Mouse (Mus musculus) MEL-GATA-1-ER (cell line): Measurements from ENCODE around the gene Tdrd7.
A peak's percentile ranks its signal among the peaks of the same experiment; 100 is the strongest.

Experiments
- DNase-seq: peaks from one replicate; pipeline ENCODE4 v3.0.0-alpha.2; 2012; ENCODE audit warnings: low read depth; ENCODE audit errors: extremely low read depth

Tdrd7 gene

DNA sequence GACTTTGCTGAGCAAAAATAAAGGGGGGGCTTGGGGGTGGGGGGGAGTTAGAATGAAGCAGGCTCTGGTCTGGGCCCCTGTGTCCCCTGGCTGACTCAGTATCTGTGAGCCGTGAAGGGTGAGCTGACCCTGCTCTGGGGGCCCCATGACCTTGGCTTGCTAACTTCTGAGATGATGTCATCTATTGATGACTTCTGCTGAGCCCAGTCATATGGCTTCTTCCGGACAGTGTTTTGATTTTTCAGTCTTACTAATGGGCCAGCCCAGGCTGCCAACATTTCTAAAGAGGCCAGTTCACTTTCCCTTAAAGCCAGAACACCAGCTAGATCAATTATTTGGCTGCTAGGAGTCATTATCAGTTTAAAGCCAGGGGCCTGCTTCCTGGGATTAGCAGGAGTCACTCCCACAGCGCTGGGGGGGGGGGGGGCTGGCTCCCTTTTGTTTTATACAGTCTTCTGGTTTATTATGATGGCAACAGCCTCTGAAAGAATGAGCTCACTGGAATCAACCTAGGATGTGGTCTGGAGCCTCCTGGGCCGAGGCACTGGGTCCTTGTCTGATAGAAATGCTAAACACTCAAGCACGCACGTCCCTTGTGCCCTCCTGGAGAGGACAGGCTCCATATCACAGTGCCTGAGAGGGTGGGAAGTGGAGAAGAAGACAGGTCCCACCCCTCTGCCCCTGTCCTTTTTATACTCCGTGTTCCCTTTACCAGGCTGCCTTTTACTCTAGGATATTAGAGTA, 76.8 kb downstream of the Tdrd7 start:
- DNase-seq: no peak

DNA sequence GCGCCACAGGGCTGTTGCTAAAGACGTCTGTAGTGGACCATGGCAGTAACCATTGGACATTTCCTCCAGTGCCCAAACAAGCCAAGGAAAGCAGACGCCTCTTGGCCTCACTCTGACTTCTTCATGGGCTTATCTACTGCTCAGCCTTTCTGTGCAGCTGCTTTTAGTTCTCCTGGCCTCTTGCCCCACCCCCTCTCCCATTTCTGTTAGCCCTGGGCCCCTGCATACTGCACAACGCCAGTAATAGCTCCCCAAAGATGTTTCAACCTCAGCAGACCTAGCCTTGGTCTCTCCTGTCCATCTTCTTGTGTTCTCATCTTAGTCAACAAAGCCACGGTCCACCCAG, 77.3 kb downstream of the Tdrd7 start:
- DNase-seq: no peak

GRCm38 (mm10) chr4:46043361-46043760, 78.2 kb downstream of the Tdrd7 start:
- no peak for DNase-seq

GRCm38 (mm10) chr4:46047971-46048370, 82.8 kb downstream of the Tdrd7 start:
- DNase-seq: no peak

- no peak for DNase-seq
These were observed 83.3 kb downstream of the Tdrd7 start for GRCm38 (mm10) chr4:46048418-46048817.

- no peak for DNase-seq
These were observed 88.4 kb downstream of the Tdrd7 start for GRCm38 (mm10) chr4:46053323-46054107.

- no peak for DNase-seq
These were observed 91.0 kb downstream of the Tdrd7 start for GRCm38 (mm10) chr4:46056163-46056562.

GRCm38 (mm10) chr4:46061259-46061962, 96.3 kb downstream of the Tdrd7 start:
- DNase-seq: no peak

- DNase-seq: no peak
These were observed 98.7 kb downstream of the Tdrd7 start for GRCm38 (mm10) chr4:46063841-46064240.

- DNase-seq: no peak
These were observed 99.1 kb downstream of the Tdrd7 start for GRCm38 (mm10) chr4:46064263-46064662.

GRCm38 (mm10) chr4:46064961-46065360, 99.8 kb downstream of the Tdrd7 start:
- DNase-seq: no peak

DNA sequence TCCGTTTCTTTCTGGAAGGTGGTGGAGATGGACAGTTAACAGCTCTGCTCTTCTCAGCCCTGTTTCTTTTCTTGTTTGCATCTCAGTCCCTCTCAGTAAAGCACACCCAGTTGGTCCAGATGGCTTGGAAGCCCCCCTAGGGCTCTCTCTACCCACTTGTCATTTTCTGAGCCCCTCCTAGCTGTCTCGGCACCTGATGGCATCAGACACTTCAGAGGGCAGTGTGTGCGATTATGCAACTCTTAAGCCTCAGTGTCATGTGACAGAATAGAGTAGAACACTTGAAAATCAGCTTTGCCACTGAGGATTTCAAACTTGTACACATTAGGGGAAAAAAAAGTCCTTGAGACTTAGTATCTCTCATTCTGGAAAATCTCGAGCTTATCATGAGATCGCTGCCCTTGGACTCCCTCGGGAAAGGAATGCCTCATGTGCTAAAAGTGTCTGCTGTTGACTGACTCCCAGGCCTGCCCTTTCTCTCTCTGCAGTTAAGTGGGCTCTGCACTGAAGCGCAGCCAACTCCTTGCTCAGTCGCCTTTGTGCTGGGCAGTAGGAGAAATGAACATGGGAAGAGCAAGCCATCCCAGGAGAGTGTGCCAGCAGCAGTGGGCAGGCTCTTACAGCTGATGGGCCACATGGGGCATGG, 100.7 kb downstream of the Tdrd7 start:
- DNase-seq: no peak

GRCm38 (mm10) chr4:46068060-46068459, 102.9 kb downstream of the Tdrd7 start:
- no peak for DNase-seq

GRCm38 (mm10) chr4:46068573-46068972, 103.4 kb downstream of the Tdrd7 start:
- no peak for DNase-seq

DNA sequence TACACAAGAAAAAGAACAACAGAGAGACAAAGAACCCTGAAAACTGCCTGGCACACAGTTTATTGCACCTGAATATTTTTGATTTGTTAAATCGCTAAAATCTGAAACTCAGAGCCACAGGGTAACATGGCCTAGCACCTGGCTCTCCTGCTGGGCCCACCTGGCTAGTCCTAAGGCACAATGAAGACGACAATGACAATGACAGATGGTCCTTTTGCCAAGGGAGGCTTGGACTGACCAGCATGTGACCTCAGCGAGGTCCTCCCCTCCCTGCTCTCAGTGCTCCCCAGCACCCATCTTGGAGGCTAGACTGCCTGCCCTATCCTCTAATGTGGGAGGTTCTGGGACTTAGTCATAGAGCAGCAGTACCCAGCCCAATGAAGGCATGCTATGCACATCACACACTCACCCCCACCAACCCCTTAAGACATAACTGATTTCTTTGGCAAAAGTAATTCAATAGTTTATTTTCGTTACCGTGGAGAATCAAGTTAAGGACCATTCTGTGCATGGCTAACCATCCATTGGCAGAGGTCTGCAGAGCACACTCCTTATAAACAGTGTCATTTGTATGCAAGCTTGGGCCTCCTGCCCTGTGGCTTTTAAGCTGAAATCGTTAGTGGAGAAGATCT, 104.8 kb downstream of the Tdrd7 start:
- no peak for DNase-seq

GRCm38 (mm10) chr4:46072631-46073030, 107.5 kb downstream of the Tdrd7 start:
- DNase-seq: no peak

GRCm38 (mm10) chr4:46073736-46074135, 108.6 kb downstream of the Tdrd7 start:
- DNase-seq: peak; percentile 27

- no peak for DNase-seq
These were observed 110.5 kb downstream of the Tdrd7 start for GRCm38 (mm10) chr4:46075664-46076063.

GRCm38 (mm10) chr4:46076892-46077291, 111.8 kb downstream of the Tdrd7 start:
- DNase-seq: no peak

DNA sequence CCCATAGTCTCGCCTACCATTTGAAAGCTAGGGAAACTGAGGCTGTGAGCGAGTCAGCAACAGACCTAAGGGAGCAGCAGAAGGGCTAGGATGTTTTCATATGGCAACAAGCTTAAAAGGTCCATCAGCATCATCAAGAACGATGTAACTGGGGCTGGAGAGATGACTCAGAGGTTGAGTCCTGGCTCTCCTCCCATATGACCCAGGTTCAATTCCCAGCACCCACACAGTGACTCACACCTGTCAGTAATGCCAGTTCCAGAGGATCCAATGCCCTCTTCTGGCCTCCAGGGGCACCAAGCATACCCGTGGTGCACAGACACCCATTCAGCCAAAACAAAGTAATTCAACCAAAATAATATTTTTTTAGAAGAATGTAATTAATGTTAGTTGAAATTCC, 115.1 kb downstream of the Tdrd7 start:
- no peak for DNase-seq

DNA sequence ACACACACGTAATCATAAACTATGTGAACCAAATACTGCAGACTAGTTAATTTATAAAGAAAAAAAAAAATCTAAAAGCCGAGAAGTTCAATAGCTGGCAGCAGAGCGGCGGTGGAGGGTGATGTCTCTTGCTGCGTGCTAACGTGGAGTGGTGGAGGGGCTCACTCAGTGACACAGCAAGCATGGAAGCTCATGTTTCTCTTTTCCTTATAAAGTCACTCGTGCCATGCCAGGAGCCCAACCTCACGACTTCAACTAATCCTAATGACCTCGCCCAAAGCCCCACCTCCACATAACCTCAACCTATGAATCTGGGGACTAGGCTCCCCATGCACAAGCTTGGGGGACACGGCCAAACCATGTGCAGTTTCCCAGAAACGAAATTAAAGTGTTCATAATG, 117.4 kb downstream of the Tdrd7 start:
- no peak for DNase-seq
